ENCODE assay signal across 13 mouse cellular contexts in genomic region chr14:24972357-24972756, GRCm38 (mm10).
DNase-seq lines count a peak whose midpoint lies in the region; ATAC-seq and TF ChIP-seq lines count a peak whose summit lies in the region.
"Had no signal": no experiment of that assay in that cellular context is flagged by ENCODE, and none has a peak within 500 bp of the region (broad histone marks: within the 10 kb centered on the region; RNA-seq: fewer than 3 reads in every experiment).

No protein-coding gene starts in this region.

- 82% methylated on average over 7 of the region's 7 CpGs for WGBS in forebrain, embryonic 13.5 days
- 83% methylated on average over 7 of the region's 7 CpGs for WGBS in forebrain, embryonic 12.5 days
- 77% methylated on average over 7 of the region's 7 CpGs for WGBS in forebrain, embryonic 16.5 days
- WGBS in forebrain, embryonic 14.5 days: 80% methylated on average over 7 of the region's 7 CpGs
- WGBS in hindbrain, postnatal 0 days: 67% methylated on average over 7 of the region's 7 CpGs
- WGBS in hindbrain, embryonic 16.5 days: 85% methylated on average over 7 of the region's 7 CpGs
- 83% methylated on average over 7 of the region's 7 CpGs for WGBS in midbrain, embryonic 13.5 days

- no peak overlapping the region for H3K27ac ChIP-seq in forebrain, embryonic 13.5 days
- H3K27ac ChIP-seq in forebrain, embryonic 12.5 days: no peak overlapping the region
- H3K27ac ChIP-seq in forebrain, embryonic 16.5 days (ENCODE audit: low read length): no peak overlapping the region
- no peak overlapping the region for H3K27ac ChIP-seq in forebrain, embryonic 14.5 days (ENCODE audit: low read depth, low read length)
- H3K27ac ChIP-seq in hindbrain, postnatal 0 days: no peak overlapping the region
- H3K27ac ChIP-seq in hindbrain, embryonic 16.5 days (ENCODE audit: low read depth, low read length): no peak overlapping the region
- no peak overlapping the region for H3K27ac ChIP-seq in midbrain, embryonic 13.5 days
- H3K27ac ChIP-seq: embryonic facial prominence, embryonic 10.5 days; embryonic facial prominence, embryonic 12.5 days had no signal

- TF ChIP-seq POLR2A in brain, embryonic 14.5 days (IDR thresholded peaks at IDR 0.05; ENCODE audit: borderline replicate concordance, extremely low read depth, insufficient read depth, insufficient read length, poor library complexity, severe bottlenecking): no peak

- 0 out of 2 replicates have a peak, but pooled peaks have one; percentile 33 for ATAC-seq in forebrain, embryonic 13.5 days
- ATAC-seq in forebrain, embryonic 12.5 days (ENCODE audit: low FRiP score): no peak
- ATAC-seq in forebrain, embryonic 16.5 days: peak; percentile 47; the same call in 1 of the 2 replicates
- no peak for ATAC-seq in forebrain, embryonic 14.5 days
- ATAC-seq in hindbrain, postnatal 0 days: 0 out of 2 replicates have a peak, but pooled peaks have one; percentile 32
- no peak for ATAC-seq in hindbrain, embryonic 16.5 days
- ATAC-seq in midbrain, embryonic 13.5 days: no peak

- no peak for DNase-seq in forebrain, embryonic 14.5 days (ENCODE audit: low spot score)
- DNase-seq in hindbrain, postnatal 0 days (ENCODE audit: low spot score): no peak
- DNase-seq in brain, embryonic 14.5 days (ENCODE audit: low read depth): peak; percentile 48
- DNase-seq: adrenal gland, adult 2 months; adrenal gland, postnatal 10 days; adrenal gland, postnatal 25 days had no signal

- H3K27me3 ChIP-seq in forebrain, embryonic 13.5 days: no peaks in the 10 kb centered on the region
- H3K27me3 ChIP-seq in forebrain, embryonic 12.5 days: no peaks in the 10 kb centered on the region
- H3K27me3 ChIP-seq in forebrain, embryonic 16.5 days (replicated peaks; ENCODE audit: control insufficient read depth, insufficient read depth, low read length): no peaks in the 10 kb centered on the region
- no peaks in the 10 kb centered on the region for H3K27me3 ChIP-seq in forebrain, embryonic 14.5 days (replicated peaks; ENCODE audit: control insufficient read depth, insufficient read depth, low read length)
- H3K27me3 ChIP-seq in hindbrain, postnatal 0 days (ENCODE audit: insufficient read depth, low read length): no peaks in the 10 kb centered on the region
- no peaks in the 10 kb centered on the region for H3K27me3 ChIP-seq in hindbrain, embryonic 16.5 days (replicated peaks; ENCODE audit: control insufficient read depth, insufficient read depth, low read length)
- no peaks in the 10 kb centered on the region for H3K27me3 ChIP-seq in midbrain, embryonic 13.5 days
- H3K27me3 ChIP-seq: embryonic facial prominence, embryonic 12.5 days had no signal

- H3K4me3 ChIP-seq in forebrain, embryonic 13.5 days: no peak overlapping the region
- H3K4me3 ChIP-seq in forebrain, embryonic 12.5 days (replicated peaks): no peak overlapping the region
- H3K4me3 ChIP-seq in forebrain, embryonic 16.5 days (replicated peaks; ENCODE audit: low read length): no peak overlapping the region
- no peak overlapping the region for H3K4me3 ChIP-seq in forebrain, embryonic 14.5 days (ENCODE audit: low read depth, low read length)
- no peak overlapping the region for H3K4me3 ChIP-seq in hindbrain, postnatal 0 days (ENCODE audit: low read length)
- no peak overlapping the region for H3K4me3 ChIP-seq in hindbrain, embryonic 16.5 days (ENCODE audit: low read length)
- no peak overlapping the region for H3K4me3 ChIP-seq in midbrain, embryonic 13.5 days (replicated peaks)
- H3K4me3 ChIP-seq: embryonic facial prominence, embryonic 10.5 days; embryonic facial prominence, embryonic 12.5 days had no signal

- no peak for TF ChIP-seq CTCF in hindbrain, postnatal 0 days (IDR thresholded peaks at IDR 0.05; ENCODE audit: low read depth)
- TF ChIP-seq CTCF in brain, embryonic 14.5 days (IDR thresholded peaks at IDR 0.05; ENCODE audit: borderline replicate concordance, extremely low read depth, insufficient read depth, insufficient read length): no peak

- H3K9ac ChIP-seq in forebrain, embryonic 13.5 days: no peak overlapping the region
- H3K9ac ChIP-seq in forebrain, embryonic 12.5 days: no peak overlapping the region
- H3K9ac ChIP-seq in forebrain, embryonic 16.5 days (replicated peaks; ENCODE audit: low read depth, low read length): no peak overlapping the region
- no peak overlapping the region for H3K9ac ChIP-seq in forebrain, embryonic 14.5 days (ENCODE audit: low read length)
- H3K9ac ChIP-seq in hindbrain, postnatal 0 days (replicated peaks; ENCODE audit: low read length): no peak overlapping the region
- H3K9ac ChIP-seq in hindbrain, embryonic 16.5 days (ENCODE audit: low read depth, low read length): no peak overlapping the region
- no peak overlapping the region for H3K9ac ChIP-seq in midbrain, embryonic 13.5 days (replicated peaks)
- H3K9ac ChIP-seq: embryonic facial prominence, embryonic 12.5 days had no signal

- no peaks in the 10 kb centered on the region for H3K9me3 ChIP-seq in forebrain, embryonic 13.5 days (replicated peaks)
- no peaks in the 10 kb centered on the region for H3K9me3 ChIP-seq in forebrain, embryonic 12.5 days
- no peaks in the 10 kb centered on the region for H3K9me3 ChIP-seq in forebrain, embryonic 16.5 days (ENCODE audit: control insufficient read depth, low read length)
- H3K9me3 ChIP-seq in forebrain, embryonic 14.5 days (replicated peaks; ENCODE audit: control insufficient read depth, low read length): no peaks in the 10 kb centered on the region
- H3K9me3 ChIP-seq in hindbrain, postnatal 0 days (ENCODE audit: low read length): no peaks in the 10 kb centered on the region
- no peaks in the 10 kb centered on the region for H3K9me3 ChIP-seq in hindbrain, embryonic 16.5 days (ENCODE audit: control insufficient read depth, low read length)
- H3K9me3 ChIP-seq in midbrain, embryonic 13.5 days: no peaks in the 10 kb centered on the region
- H3K9me3 ChIP-seq: embryonic facial prominence, embryonic 10.5 days; embryonic facial prominence, embryonic 12.5 days had no signal

- no peaks in the 10 kb centered on the region for H3K36me3 ChIP-seq in forebrain, embryonic 13.5 days (ENCODE audit: poor library complexity, severe bottlenecking)
- H3K36me3 ChIP-seq in forebrain, embryonic 12.5 days (replicated peaks): no peaks in the 10 kb centered on the region
- no peaks in the 10 kb centered on the region for H3K36me3 ChIP-seq in forebrain, embryonic 16.5 days (ENCODE audit: control insufficient read depth, insufficient read depth)
- no peaks in the 10 kb centered on the region for H3K36me3 ChIP-seq in forebrain, embryonic 14.5 days (ENCODE audit: control insufficient read depth, insufficient read depth, low read length)
- no peaks in the 10 kb centered on the region for H3K36me3 ChIP-seq in hindbrain, postnatal 0 days (ENCODE audit: insufficient read depth, low read length)
- H3K36me3 ChIP-seq in hindbrain, embryonic 16.5 days (ENCODE audit: control insufficient read depth, insufficient read depth, low read length): no peaks in the 10 kb centered on the region
- no peaks in the 10 kb centered on the region for H3K36me3 ChIP-seq in midbrain, embryonic 13.5 days
- H3K36me3 ChIP-seq: embryonic facial prominence, embryonic 10.5 days; embryonic facial prominence, embryonic 12.5 days had no signal

- H3K4me2 ChIP-seq in forebrain, embryonic 13.5 days: no peak overlapping the region
- no peak overlapping the region for H3K4me2 ChIP-seq in forebrain, embryonic 12.5 days
- H3K4me2 ChIP-seq in forebrain, embryonic 16.5 days (ENCODE audit: low read length): no peak overlapping the region
- no peak overlapping the region for H3K4me2 ChIP-seq in forebrain, embryonic 14.5 days (ENCODE audit: low read length)
- no peak overlapping the region for H3K4me2 ChIP-seq in hindbrain, postnatal 0 days (ENCODE audit: low read depth, low read length)
- H3K4me2 ChIP-seq in hindbrain, embryonic 16.5 days (ENCODE audit: low read length): no peak overlapping the region
- H3K4me2 ChIP-seq in midbrain, embryonic 13.5 days (replicated peaks): no peak overlapping the region
- H3K4me2 ChIP-seq: embryonic facial prominence, embryonic 12.5 days had no signal

- peaks cover 21% of the 10 kb centered on the region for H3K4me1 ChIP-seq in forebrain, embryonic 13.5 days
- peaks cover 10% of the 10 kb centered on the region; the same call in 1 of the 2 replicates for H3K4me1 ChIP-seq in forebrain, embryonic 12.5 days
- H3K4me1 ChIP-seq in forebrain, embryonic 16.5 days (replicated peaks; ENCODE audit: control insufficient read depth, insufficient read depth, low read length): peaks cover 5% of the 10 kb centered on the region; the same call in 1 of the 2 replicates
- H3K4me1 ChIP-seq in forebrain, embryonic 14.5 days (ENCODE audit: control insufficient read depth, insufficient read depth, low read length): peaks cover 10% of the 10 kb centered on the region; the same call in 1 of the 2 replicates
- H3K4me1 ChIP-seq in hindbrain, postnatal 0 days (ENCODE audit: insufficient read depth, low read length): peaks cover 8% of the 10 kb centered on the region; the same call in 1 of the 2 replicates
- no peaks in the 10 kb centered on the region for H3K4me1 ChIP-seq in hindbrain, embryonic 16.5 days (ENCODE audit: control insufficient read depth, insufficient read depth, low read depth, low read length)
- peaks cover 11% of the 10 kb centered on the region; the same call in 1 of the 2 replicates for H3K4me1 ChIP-seq in midbrain, embryonic 13.5 days (replicated peaks)

Comparison
In these comparisons a context has a peak if more than half of its experiments do, and no peak if none do; other contexts are left out.
1. ATAC-seq: peak in forebrain, embryonic 13.5 days (single experiment), forebrain, embryonic 16.5 days (single experiment) and hindbrain, postnatal 0 days (single experiment); none in forebrain, embryonic 12.5 days (single experiment), forebrain, embryonic 14.5 days (single experiment), hindbrain, embryonic 16.5 days (single experiment) and midbrain, embryonic 13.5 days (single experiment).